Mouse (Mus musculus) brain, adult 2 months (tissue): ENCODE data around the gene Tmem151b.

Source experiments
- DNase-seq: peaks from one replicate; pipeline ENCODE4 v3.0.0; 2011; ENCODE audit warnings: low read depth, low spot score

Tmem151b gene

DNA sequence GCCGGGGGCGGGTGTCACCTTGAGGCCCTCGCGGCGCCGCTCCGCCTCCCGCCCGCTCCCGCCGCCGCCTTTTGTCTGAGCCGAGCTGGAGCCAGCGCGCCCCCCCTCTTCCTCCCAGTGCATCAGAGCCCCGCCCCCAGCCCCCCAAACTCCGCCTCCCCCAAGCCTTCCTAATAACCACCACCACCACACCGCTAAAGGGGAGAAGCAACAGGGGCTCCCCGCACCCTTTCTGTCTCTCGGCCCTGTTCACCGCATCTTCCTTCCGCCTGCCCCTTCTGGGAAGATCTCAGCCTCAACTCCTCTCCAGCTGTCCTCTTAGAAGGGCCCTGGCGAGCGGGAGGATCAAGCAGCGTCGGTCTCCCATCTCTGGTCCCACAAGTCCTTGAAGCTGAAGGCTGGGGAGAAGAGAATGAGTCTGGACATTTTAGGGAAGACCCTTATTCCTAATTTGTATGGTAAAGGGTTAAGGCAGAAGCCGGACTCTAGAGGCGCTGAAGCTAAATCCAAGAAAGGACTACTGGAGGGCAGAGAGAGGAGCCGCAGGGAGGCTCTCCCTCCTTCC lies at the start of gene Tmem151b:
Gene Tmem151b (minus strand): TSS at position 61 of the 565 bp plus-strand sequence.
- DNase-seq = peak; percentile 88

DNA sequence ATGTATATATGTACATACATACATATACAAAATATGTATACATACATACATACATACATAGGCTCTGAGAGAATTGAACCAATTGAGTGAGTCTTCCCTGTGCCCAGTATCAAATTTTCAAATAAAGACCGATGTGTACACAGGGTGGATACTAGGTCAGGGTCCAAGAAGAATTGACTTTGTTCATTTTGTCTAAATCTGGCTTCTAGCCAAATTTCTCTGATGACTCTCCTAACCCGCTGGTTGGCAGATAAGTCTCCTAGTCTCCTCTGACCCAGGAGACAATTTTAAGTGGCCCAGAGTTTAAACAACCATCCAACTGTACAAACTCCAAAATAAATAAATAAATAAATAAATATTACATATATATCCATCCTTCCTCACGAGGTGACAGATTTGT lies 49.4 kb upstream of the Tmem151b start:
- no peak for DNase-seq

DNA sequence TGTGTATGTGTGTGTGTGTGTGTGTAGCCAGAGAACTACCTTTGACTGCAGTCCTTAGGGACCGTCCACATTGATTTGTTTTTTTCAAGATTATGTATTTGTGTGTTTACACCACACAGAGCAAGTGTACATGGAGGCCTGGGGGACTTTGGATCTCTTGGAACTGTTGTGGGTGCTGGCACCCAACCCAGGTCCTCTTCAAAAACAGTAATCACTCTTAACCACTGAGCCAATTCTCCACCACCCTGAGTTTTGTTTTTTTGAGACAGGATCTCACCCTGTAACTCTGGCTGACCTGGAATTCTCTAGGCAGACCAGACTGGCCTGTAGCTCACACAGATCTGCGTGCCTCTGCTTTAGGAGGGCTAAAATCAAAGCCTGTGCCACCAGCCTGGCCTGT lies 48.9 kb upstream of the Tmem151b start:
- no peak for DNase-seq

DNA sequence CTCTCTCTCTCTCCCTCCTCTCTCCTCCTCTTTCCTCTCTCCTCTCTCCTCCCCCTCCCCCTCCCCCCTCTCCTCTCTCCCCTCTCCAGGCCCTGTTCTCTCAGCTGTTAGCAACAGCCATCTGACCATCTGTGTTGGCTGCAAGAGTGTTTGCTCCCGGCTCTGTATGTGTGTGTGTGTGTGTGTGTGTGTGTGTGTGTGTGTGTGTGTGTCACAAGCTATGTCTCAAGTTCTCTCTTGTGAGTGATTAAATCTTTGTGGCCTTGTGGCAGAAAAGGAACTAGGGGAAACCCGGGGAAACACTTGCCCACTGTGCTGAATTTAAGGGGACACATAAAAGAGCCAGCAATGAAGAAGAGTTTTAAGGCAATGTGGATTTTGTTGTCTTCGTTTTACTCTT lies 48.3 kb upstream of the Tmem151b start:
- DNase-seq = peak; percentile 87

DNA sequence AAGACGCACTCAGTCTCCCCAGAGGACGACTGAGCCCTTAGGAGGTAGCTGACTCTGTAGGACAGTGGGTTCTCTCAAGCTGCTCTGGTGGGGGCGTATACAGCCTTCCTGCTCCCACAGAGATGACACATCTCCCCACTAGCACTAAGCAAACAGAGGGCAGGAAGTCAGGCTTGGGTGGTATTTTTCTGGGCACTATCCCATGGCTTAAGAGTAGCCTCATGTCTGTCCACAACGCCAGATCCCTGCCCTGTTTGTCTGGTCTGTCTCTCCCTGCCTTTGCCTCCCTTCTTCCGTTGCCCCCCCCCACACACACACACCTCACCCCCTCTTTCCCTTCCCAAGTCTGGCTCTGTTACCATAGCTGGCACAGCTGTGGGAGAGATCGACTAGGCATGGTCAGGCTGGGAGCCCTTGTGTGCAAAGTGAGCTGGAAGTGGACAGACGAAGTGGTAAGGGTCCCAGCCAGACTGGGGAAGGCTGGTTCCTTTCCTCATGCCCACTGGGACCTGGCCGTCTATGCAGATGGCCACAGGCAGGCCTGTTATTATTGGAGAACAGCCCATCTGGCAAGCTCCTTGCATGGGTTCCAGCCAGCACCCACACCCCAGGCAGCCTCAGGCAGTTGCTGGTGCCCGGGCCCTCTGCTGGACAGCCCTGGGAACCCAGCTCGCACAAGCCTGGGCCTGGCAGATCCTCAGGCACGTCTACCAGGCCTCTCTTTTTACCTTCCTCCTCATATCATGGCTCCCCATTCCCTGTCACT lies 47.3 kb upstream of the Tmem151b start:
- DNase-seq = peak; percentile 86

DNA sequence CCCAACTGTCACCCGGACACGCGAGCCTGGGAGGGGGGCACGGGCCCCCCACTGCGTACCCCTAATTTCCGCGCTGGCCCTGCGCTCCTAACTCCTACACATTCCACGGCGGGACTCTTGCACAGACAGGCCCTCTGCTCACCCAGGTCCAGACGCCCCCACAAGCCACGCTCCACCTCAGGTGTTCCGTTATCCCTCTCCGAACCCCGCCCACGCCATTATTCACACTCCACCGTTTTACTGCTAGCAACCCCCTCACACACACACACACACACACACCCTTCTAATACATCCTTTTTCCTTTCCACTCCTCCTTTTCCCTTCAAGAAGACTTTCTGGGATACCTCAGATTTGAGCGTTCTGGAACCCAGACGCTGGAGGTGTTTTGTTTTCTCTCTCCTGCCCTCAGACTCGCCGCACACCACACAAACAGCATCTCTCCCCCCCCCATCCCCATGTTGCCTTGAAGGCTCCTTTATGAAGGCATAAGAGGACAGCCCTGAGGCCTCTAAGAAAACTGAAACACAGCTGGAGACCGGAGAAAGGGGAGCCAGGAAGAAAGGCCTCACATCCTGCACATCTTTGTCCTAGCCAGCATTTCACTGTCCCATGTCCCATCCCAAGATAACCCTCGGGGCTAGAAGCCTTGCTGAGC lies 46.4 kb upstream of the Tmem151b start:
- peak; percentile 73 for DNase-seq

DNA sequence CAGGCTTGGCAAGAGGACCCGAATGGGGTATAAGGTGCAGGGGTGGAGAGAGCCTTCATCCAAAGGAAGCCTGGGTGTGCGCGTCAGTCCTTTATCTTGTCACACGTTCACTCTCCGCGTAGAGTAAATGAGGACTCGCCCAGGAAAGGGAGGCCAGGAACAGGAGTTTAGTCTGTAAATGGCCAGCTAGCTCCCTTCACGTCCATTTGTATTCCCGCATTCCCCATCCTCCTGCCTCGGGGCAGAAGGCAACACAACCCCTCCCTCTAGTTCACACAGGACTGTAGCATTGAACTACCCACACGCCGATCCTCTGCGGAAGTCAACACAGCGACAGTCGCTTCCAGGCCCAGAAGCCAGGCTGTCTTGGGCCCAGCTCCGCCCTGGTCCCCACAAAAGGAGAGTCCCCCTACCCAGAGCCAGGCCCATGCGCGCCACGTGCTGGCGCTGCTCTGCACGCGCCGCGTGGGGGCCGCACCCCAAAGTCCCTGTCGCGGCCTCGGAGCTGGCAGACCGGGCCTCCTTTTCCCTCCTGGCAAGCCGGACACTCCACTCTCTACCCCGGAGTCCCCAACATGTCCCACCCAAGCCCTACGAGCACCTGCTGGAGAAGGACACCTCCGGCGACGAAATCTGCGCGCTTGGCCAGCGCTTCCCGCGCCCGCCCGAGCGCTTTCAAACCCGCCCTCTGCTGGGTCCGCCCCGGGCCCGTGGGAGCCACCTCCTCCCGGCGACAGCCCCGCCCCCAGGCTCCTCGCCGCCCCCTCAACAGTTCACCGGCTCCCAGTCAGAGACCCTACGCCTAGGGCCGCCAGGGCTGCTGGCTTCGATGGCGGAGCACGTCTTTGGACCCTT lies 45.6 kb upstream of the Tmem151b start:
- peak; percentile 70 for DNase-seq

DNA sequence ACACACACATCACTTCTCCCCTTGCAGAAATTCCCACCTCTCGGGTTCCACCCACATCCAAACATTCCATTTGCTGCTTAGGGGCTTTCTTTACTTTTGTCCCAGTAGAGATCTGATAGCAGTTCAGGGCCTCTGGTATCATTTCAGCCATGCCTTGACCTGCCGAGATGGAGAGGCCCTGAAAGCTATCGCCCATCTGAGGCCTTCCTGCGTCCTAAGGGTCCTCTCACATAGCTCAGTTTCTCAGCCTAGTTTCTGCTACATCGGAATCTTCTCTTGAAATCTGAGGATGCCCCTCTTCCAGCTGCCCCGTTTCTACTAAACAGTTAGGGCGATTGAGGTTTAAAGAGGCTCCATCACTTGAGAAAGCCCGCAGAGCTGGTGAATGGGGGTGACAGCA lies 44.7 kb upstream of the Tmem151b start:
- DNase-seq = no peak

DNA sequence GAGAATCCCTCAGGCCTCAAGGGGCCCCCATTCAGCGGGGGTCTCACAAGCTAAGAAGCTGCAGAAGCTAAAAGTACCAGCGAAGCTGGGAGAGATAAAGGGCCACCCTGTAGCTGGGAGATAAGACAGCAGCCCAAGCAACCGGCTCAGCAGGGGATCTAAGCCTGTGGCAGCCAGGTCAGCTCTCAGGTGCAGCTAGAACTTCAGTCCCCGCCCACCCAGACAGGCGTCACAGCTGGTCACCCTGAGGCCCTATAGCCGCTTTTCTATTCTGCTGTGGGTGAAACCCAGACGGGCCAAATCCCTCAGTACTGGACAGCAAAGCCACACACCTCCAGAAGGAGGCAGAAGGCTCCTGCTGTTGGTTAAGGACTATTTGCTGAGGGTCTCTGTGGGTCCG lies 44.0 kb upstream of the Tmem151b start:
- no peak for DNase-seq

DNA sequence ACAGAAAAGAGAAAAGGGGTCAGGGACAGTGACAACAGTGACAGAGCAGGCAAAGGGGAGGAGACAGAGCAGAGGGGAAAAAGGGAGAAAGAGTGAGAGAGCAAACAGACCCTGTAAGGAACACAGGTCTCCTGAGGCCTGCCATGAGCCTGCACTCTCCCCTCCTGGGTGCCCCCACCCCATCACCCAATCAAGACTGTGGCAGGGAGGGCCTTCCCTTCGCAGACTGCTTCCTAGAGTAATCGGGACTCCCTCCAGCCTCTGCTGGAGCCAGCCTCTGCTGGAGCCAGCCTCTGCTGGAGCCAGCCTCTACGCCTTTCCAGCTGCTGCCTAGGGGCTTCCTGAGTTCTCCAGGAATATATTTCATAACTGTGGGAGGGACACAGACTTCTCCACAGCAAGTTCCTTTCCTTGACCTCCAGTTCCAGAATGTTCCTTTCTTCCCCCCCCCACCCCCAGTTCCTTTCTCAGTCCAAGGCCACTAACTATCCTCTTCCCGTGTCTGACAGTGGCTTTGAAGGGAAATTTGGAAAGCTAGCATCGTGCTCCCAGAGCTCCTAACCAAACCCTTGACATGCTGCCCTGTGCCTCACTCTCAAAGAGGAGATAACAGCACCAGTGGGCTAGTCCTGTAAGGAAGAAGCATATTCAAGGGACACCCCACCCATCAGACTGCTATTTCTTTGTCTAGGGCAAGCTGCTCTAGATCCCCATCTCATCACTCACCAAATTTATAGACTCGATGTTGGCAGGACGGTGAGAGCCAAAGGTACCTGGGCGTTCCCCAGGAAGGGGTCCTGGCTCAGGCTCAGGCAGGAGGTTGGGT lies 43.3 kb upstream of the Tmem151b start:
- no peak for DNase-seq

DNA sequence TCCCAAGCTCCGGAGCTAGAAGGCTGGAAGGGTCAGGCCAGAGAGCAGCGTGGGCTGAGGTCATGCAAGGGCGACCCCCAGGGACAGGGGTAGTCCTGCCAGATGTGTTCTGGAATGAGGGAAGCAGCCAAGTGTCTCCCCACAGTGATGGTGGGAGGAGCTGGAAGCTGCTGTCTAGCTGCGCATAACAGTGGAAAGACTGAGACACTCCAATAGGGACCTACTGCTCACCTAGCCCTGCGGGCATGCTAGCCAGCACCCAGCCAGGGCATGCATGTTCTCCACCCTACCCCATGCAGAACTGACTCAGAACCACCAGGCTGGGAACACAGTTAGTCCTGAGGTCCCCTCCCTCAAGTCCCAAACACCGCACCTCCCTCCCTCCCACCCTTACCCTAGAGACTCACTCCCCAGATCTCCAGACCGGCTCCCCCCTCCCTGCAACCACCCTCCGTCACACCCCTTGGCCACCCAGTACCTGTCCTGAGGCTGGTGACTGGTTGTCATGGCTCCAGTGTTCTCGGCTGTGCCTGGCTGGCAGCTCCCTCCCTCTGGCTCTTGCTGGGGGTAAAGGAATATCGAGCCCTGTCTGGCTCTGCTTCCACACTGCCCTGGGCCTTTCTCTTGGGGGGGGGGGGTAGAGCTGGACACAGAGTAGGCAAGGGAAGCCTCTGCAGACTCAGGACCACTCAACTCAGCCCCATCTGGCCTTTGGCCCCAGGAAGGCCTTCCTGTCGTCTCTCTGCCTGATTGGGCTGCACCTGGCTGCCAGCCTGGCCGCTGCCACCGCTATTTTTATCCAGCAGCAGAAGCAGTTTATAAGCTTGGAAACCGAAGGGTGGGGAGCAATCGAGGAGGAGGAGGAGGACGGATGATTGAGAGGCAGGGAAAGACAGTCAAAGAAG lies 42.5 kb upstream of the Tmem151b start:
- DNase-seq = peak; percentile 74

DNA sequence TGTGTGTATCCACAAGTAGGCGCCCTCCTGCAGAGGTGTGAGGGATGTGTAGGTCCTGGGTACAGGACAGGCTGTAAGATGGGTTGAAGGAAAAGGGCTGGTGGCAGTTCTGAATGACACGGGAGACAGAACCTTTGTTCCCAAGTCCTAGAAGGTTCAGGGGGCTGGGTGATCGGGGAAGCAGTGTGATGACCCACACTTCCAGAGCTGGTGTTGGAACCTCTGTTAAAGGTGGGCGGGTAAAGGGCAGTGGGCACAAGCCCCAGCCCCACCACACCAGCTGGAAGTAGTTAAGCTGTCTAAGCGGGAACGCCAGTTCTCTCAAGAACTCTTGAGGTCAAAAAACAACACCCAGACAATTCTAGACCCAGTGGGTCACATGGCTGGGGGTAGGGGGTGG lies 40.9 kb upstream of the Tmem151b start:
- no peak for DNase-seq

DNA sequence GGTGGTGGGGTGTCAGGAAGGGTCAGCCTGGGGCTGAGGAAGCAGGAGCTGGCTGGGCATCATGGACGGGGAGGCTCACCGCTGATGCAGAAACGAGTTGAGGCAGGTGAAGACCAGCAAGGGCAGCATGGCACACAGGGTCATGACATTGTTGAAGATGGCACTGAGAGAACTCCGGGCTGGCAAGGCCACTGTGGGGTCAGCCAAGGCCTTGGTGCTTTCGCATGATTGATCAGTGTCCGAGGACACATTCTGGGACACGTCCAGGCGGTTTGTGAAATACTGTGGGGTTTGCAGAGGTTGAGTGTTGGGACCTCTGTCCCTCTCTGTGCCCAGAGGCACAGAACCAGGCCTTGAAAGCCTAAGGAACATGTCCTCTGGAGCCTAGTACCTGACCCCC lies 40.4 kb upstream of the Tmem151b start:
- DNase-seq = no peak

DNA sequence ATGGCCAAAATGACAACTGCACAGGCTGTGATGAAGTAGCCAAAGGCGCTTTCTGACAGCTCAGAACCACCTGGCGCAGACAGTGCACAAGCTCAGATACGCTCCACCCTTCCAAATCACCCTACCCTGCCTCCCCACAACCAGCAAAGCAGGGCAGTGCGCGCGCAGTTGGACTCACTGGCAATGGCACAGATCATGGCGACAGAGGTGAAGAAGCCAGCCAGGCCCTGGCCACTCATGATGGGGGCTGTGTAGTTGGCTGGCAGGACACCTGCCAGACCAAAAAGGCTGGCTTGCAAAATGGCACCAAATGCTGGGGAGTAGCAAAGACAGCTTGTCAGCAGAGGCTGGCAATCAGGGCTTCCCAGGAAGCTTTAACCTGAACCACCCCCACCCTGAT lies 39.8 kb upstream of the Tmem151b start:
- peak; percentile 68 for DNase-seq

DNA sequence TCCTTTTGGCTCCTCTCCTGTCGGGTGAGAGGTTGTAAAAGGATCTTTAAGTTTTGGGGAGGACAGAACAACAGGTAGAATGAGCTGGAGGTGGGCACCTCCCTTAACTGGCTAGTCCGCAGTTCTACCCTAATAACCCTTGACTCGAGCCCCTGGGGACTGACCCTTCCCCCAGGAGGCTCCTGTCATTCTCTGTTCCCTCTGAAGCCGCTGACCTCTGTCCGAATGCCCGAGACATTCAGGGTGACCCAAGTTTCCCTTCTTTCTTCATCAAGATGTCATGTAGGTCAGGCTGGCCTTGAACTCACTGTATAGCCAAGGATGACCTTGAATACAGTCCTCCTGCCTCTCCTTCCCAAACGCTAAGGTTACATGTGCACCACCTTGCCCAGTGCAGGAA lies 38.9 kb upstream of the Tmem151b start:
- DNase-seq = no peak

DNA sequence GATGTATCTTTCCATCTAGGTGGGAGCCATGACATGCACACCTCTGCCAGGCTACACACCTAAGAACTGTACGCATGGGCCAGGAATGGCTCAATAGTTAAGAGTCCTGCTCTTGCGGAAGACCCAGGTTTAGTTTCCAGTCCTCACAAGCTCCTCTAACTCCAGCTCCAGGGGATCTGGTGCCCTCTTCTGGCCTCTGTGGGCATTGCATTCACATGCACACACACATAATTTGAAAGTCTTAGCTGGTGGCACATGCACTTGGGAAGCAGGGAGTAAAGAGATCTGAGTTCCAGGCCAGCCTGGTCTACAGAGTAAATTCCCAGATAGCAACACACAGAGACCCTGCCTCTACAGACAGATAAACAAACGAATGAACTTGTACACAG lies 37.0 kb upstream of the Tmem151b start:
- no peak for DNase-seq

DNA sequence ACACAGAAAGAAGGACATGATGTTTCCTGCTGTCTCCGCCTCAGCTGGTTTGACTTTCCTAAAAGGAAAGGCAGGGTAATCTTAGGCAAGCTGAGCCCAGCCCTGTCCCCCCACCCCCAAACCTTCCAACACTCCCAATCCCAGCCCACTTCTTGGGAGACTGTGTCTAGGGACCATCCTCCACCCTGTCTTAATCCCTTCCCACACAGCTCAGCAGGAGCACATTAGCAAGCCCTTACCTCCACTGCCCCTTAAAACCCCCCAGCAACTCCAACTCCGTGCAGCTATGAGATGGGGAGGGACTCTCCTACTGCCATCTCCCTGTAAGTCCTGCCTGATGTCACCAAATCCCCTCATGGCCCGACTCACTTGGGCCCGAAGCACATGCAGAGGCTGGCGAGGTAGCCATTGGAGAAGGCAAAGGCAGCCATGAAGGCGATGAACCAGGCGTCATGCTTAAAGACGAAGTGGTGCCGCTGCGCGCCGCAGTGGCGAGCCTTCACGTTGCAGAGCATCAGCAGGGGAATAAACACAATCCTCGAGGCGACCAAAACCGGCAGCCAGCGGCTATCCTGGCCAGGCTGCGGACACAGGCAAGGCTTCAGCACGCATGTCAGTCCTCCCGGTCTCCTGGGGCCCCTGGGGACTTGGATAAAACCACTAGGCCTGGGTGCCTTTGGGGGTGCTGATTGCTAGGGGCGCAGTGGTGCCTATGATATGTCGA lies 36.4 kb upstream of the Tmem151b start:
- no peak for DNase-seq

DNA sequence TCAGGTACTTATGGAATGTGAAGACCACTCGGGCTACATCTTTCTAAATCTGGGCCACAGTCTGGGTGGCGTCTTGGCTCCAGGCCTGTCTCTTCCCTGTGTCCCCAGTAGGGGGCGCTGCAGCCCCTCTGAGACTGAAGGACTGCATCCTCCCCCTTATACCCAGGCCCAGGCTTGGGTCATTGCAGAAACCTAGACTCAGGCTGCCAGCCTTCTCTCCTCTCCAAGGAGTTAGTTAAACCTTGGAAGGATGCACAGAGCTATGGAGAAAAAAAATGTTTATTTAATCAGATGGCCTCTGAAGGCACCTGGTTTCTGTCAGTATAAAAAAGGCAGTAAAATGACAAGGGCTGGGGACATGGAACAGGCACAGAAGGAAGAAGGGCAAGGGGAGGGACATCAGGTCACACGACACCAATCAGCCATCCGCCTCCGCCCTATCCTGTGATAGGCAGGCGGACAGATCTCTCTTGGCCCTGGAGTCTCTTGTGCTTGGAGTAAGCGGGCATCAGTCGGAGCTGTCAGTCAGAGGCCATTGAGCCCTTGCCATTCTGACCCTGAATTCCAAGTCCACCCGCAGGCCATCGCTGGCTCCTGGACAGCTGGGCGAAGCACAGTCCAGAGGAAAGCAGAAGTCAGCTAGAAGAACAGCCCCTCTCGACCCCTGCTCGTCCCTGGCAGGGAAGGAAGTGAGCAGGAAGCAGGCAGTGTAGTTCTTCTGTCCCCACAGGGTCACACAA lies 35.6 kb upstream of the Tmem151b start:
- peak; percentile 84 for DNase-seq
